Mouse (Mus musculus): ENCODE results near the gene Atg4c.
A peak's percentile ranks its signal among the peaks of the same experiment; 100 is the strongest.

Gene Atg4c

DNA sequence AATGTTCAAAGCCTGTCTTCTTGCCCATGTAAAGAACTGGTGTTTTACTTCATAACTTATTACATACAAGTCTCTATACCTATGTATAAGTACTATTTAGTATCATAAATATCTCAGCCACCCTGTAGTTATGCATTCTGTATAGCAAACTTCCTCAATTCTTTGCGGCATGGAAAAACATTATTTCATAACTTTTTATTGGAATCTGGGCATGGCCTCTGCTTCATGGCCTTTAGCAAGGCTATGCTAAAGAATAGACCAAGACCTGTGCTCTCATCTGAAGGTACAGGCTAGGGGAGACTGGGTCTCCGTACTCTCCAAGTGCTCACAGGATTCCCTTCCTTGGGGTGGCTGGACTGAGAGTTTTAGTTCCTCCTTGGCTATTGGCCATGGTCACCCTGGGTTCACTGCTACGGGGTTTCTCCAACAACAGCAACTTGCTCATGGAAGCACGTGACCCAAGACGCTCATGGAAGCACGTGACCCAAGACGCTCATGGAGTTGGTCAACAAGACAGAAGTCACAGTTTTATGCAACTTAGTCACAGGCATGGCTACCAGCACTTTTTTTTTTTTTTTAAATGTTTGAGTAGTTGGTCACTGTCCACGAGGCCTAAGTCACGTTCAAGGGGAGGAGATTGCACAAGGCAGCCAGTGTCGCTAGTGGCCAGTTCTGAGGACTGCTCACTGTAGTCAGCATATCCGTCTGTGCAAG lies 7.2 kb upstream of the Atg4c start:
- DNase-seq, result no peak

DNA sequence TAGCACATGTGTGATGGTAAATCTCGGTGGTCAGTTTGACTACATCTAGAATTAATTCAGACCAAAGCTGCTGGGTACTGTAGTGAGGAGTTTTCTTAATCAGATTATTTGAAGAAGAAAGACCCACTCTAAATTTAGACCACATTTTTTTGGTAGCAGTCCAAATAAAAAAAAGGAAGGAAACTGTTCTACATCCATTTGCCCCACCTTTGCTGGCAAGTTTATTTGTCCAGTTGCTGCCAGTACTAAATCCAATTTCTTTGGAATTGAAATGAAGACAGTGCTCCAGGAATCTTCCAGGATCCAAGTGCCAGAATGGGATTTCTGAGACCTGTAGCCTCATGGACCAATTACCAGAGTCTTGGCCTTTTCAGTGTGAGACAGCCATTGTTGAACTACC lies 1.1 kb upstream of the Atg4c start:
- no peak for DNase-seq

DNA sequence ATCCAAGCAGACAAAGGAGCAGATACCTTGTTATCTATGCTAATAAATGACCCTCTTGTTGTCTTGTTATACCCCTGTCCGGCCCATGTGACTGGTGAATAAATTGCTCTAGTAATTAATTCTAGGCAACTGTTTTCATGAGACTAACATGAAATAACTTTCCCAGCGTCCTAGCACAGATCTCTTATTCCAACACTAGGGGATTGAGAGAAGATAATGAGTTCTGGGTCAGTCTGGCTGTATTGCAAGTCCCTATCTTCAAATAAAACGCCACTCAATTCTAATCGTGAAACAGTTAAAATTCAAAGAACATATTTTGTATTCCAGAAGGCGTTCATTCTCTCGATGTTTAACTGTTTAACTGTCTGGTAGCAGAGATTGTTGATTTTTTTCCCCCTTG lies 520 bp upstream of the Atg4c start:
- DNase-seq, result no peak

DNA sequence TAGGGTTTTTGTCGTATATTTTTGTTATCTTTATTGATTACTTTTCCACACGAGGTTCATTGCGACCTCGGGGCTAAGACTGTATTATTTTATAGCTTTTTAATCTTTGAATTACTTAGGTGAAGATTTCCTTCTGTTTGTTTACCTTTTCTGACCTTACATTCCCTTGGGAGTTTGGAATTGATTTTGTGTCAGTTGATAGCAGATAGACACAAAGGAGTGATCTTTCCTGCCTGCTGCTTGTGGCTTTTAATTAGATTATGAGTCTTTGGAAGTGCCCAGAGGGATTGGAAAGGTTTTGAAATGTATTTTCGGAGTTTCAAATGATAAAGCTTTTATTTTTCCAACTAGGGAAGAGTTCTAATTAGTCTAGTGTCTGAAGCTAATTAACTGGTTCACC lies 1.1 kb downstream of the Atg4c start:
- DNase-seq, result no peak

DNA sequence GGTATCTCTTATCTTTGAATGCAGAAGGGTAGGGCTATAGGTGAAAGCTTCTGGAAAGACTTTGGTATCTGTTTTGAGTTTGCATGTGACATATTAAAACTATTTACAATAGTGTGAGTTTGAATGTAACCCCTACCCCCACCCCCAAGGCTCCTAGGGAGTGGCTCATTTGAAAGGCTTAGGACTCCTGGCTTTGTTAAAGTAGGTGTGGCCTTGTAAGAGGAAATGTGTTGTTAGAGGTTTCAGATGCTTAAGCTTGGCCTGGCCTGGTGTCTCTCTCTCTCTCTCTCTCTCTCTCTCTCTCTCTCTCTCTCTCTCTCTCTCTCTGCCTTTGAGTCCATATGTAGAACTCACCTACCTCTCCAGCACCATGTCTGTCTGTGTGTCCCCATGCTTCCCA lies 5.0 kb downstream of the Atg4c start:
- no peak for DNase-seq

DNA sequence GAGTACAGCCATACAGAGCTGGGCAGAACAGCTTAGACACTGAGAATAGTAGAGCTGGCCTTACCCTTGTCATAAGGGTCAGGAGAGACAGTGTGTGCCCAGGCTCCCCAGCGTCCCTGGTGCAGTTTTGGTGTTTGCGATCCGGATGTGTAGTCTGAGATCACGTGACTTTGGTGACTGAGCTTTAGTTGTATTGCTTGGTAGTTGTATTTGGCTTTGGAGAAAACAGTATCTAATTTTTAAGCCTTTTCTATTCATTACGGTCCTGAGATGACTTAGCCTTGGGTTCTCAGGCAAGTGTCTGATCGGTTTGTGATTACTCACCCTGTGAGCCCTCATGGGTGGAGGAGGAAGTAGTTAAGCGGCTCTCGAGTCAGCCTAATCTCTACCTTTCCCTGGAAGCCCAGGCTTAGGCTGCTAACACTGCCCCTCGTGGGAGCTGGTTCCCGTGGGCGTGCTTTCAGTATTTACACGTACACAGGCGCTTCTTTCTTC lies 6.1 kb downstream of the Atg4c start:
- no peak for DNase-seq

DNA sequence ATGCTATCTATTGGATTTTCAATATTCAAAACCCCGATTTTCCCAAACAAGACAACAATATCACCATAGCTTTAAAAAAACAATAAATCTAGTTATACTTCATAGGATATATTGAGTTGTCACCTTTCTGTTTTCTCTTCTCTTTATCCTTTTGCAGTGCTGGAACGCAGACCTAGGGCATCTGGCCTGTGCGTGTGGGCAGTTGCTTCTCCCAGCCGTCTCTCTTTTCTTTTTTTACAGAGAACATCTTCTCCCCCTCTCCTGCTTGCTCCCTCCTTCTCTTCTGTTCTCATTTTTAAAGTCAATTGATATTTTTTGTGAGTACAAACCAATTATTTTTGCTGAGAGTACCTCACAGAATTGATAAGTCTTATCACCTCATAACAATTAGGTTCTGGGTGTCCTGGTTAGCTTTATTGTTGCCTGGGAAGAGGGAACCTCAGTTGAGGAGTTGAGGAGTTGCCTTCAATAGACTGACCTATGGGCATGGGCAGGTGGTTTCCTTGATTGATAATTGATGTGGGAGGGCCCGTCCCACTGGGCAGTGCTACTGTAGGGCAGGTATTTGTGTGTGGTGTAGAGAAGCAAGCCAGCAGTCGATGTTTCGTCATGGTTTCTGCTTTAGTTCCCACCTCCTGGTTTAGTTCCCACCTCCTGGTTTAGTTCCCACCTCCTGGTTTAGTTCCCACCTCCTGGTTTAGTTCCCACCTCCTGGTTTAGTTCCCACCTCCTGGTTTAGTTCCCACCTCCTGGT lies 6.8 kb downstream of the Atg4c start:
- no peak for DNase-seq

DNA sequence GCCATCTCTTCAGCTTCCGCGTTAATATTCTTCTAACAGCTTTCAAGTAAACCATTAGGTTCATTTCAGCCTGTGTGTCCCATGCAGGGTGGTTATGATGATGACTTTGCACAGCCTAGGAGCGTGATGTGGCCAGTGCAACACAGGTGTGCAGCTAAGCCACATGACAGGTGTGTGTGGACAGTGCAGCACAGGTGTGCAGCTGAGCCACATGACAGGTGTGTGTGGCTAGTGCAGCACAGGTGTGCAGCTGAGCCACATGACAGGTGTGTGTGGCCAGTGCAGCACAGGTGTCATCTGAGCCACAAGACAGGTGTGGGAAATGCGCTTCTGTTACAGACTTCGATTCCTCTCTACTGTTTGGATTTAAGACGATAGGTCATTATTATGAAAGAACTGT lies 12.0 kb downstream of the Atg4c start:
- DNase-seq, result no peak

DNA sequence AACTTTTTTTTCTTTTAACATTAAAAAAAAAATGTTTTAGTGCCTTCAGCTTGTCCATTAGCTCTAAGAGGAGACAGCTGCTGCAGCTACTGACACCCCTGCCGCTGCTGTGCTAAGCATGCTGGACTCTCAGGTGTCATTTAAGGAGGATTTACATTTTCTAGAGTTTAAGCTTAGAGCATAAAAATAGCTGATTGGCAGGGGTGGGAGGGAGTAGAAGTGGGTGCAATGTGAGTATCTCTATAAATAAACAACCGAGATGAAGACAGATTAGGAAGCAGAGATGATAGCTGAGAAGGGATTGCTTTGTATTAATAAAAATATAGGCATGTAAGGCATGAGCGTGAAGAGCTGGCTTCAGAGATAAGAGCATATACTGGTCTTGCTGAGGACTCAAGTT lies 12.6 kb downstream of the Atg4c start:
- no peak for DNase-seq

DNA sequence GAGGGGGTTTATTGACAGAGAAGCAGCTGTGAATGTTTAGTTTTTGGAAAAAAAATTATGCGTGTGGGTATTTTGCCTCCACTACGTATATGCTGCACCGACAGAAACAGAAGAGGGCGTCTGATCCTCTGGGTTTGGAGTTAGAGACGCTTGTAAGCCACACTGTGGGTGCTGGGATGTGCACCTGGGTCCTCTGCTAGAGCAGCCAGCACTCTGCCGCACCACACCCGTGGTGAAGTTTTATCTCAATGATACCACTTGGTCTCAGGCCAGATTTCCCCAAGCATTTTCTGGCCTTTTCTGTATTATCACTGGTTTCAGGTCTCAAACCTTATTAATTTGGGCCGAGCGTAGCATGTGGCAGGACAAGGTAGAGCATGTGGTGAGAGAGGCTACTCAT lies 16.4 kb downstream of the Atg4c start:
- no peak for DNase-seq

DNA sequence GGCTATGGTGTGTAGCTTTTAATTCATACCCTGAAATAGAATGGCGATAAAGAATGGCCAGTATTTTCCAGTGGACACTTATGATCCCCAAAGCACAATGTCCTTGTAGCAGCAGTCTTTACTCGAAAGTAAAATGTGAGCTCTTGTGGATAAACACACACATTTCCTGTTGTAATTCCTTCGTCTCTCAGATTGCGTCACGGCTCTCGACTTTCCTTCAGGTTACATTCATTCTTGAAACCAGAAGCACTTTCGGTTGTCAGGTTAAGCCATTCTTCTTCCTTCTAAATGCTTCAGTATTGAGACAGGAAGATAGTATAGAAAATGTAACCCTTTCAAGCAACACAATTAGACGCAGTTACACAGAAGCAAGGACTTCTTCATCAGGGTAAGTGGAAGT lies 17.9 kb downstream of the Atg4c start:
- no peak for DNase-seq

DNA sequence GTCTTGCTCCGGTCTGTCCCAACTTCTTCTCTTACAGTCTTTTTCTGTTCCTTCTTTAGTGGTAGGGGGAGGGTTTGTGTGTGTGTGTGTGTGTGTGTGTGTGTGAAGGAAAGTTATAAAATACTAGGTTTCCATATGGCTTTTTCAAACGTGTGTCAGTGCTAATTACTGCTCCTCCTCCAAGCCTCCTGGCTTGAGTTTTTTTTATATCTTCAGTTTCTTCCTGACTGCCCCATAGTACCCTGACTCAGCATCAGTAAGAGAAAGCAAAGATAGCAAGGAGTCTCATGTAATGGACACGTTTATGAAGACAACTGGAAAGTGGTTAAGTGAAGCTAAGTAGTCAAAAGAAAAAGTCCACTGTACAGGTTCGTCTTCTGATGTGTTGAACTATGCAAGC lies 19.4 kb downstream of the Atg4c start:
- DNase-seq, result no peak

DNA sequence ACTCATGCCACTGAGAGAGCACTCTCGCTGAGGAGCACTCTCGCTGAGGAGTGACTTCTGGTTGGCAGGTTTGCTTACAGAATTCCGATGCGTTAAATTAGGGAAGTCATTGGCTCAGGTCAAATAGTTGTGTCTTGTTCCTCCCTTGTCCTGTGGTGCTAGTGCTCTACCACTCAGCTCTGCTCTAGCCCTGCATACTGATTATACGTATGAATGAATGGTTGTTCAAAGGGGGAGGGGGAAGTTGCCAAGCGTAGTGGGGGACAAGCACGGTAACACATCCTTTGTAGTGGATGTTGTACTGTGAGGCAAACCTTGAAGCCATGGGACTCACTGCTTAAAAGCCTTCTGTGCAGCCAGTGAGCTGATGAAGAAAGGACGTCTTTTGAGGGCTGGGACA lies 28.5 kb downstream of the Atg4c start:
- no peak for DNase-seq

DNA sequence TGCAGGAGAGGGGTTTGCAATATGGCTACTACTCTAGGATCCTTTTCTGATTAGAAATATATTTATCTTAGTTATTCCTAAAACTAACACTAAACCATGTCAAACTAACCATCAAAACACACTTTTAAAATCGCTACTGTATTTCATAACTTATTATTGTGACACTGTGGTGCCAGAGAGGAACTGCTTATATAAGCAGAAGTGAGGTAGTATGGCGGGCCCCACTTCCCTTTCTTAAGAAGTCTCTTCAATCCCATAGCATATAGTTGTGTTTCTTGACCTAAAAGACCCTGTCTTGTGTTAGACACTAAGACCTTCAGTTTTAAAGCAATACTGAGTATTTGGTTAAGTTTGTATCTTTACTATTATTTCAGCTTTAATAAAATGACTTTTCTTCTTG lies 31.1 kb downstream of the Atg4c start:
- DNase-seq, result no peak

DNA sequence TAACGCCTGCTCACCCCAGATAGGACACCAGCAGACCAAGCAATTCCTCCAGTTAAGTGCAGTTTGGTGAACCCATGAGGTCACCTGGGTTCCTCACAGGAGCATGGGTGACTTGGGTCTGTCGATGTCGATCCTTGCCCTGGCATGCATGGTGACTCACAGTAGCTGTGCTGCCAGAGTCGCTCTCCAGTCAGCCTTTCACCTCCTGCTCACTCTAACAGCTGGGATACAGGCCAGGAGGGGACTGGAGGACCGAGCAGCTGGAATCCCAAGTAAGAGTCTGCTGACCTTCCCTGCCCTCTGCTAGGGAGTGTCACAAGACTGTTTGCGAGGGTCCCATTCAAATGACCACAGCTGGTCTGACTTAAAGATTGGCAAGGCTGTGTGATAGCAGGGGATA lies 33.5 kb downstream of the Atg4c start:
- no peak for DNase-seq

DNA sequence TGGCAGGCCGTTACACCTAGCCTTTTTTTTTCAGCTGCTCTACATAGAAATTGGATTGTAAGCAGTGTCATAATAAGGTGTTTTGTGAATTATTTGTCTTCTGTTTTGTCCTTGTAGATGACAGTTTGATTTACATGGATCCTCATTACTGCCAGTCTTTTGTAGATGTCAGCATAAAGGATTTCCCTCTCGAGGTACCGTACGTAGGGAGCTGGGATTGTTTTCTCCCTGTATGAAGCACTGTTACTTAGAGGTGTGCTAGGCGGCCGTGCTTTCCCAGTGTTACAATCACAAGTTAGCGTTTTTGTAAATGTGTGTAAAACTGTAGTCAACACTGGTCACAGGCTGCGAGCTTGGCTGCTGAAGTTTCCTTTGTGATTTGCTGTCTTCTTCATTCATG lies 35.6 kb downstream of the Atg4c start:
- DNase-seq, result no peak

DNA sequence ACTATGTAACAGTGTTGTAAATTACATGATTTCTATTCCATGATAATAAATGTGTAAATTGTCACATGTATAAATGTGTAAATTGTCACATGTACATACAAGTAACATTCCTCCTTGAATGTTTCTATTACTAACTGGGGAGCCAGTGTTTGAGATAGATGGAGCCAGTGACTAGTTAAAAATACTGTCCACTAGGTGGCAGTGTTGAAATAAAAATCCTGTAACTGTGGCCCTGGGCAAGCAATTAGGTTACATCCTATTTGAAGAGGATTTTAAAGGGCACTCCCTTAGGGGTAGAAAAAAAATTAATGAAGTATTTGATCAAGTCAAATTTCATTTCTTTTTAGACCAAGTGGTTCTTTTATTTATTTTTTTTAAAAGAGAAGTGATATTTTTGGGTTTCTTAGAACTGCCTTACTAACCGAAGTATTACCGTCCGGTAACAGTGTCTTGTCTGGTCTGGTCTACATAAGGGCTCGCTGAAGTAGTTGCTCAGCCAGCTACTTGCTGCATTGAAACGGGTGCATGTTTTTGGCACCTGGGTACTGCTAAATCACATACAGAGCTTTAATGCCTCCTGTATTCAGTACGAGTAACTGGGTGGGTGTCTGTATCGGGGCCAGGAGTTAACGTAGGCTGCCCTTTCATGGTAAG lies 41.6 kb downstream of the Atg4c start:
- DNase-seq, result peak; percentile 16

DNA sequence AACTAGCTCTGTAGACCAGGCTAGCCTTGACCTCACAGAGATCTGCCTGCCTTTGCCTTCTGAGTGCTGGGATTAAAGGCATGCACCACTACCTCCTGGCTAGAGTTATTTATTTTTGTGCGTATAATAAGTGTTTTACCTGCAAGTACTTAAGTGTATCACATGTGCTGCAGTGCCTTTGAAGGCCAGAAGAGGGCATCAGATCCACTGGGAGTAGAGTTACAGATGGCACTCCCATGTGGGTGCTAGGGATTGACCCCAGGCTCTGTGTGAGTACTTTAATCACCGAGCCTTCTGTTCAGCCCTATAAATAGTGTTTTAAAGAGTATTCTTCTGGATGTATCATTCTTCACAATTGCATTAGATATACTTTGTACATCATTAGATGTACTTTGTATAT lies 44.6 kb downstream of the Atg4c start:
- DNase-seq, result no peak

DNA sequence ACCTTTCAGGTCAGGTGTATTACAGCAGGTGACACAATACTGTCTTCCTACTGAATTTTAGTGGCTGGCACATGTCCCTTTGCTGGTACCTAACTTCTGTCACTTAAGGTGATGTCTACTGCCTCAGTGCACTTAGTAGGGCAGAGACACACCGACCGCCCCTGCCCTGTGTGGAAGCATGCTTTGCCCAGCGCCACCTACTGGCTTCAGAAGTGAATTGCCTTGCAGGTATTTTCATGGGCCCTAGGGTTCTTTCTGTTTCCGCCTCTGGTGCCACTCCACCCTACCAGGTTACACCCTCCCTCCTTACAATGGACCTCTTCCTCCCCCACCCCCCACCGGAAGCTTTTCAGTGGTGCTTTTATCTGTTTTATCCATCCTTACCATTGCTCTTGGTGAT lies 47.9 kb downstream of the Atg4c start:
- DNase-seq, result no peak

DNA sequence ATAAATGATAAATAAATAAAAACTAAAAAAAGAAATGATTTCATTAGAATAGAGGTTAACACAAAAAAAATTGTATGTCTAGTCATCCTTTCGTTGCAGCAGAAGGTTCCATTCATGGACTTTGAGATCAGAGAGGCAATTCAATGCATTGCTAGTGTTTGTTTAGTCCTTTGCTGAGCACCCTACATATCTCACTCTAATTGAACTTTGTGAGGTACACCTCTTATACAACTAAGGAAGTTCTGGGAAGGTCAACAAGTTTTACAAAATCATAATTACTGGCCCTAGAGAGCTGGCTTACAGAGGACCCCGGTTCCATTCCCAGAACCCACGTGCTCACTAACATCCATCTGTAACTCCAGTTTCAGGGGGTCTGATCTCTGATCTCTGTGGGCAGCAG lies 55.6 kb downstream of the Atg4c start:
- DNase-seq, result no peak

DNA sequence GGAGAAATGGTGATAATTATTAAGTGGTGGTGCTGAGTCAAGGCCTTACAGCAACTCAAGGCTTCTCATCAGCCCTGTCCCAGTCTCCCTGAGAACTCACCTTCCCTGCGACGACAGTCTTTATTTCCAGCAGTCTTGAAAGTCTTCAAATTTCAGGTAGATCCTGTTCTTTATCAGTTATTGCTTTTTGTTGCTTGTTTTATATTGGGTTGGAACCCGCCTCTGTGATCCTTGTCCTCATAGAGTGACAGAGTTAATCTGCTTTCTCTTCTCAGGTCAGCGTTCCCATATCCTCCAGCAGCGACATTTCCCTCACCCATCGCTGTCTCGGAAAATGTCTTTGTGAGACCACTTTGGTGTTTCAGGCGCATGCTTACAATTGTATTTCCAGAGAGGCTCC lies 56.1 kb downstream of the Atg4c start:
- DNase-seq, result no peak

DNA sequence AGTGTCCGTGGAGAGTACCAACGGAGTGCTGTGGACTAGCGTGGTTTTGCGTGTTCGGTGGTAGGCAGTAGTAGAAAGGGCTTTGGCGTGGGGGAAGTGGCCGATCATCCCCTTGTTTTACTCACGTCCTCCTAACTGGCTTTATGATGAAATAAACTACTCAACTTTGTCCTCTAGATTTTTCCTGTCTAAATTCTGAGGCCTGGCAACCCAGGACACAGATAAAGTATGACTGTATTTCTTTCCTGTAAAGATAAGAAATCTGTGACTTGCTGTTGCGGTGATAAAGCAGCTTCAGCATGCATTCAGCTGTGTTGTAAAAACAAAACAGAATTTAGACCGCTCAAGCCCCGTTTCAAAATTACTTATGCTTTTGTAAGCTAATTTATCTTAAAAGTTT lies 59.2 kb downstream of the Atg4c start:
- no peak for DNase-seq

DNA sequence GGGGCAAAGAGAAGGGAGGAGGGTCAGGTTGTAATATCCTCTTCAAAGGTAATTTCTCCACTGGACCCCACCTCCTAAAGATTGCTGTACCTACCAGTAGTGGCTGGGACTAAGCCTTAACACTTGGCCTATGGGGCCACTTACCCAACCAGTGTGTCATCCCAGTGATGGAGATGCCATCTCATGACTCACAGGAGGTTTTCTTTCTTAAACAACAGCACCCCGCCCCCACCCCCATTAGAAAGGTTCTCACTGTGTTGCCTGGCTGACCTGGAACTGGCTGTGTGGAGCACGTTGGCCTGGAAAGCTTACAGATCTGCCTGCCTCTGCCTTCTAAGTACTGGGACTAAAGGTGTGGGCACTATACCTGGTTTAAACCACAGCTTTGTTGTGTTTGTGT lies 69.5 kb downstream of the Atg4c start:
- DNase-seq, result no peak

DNA sequence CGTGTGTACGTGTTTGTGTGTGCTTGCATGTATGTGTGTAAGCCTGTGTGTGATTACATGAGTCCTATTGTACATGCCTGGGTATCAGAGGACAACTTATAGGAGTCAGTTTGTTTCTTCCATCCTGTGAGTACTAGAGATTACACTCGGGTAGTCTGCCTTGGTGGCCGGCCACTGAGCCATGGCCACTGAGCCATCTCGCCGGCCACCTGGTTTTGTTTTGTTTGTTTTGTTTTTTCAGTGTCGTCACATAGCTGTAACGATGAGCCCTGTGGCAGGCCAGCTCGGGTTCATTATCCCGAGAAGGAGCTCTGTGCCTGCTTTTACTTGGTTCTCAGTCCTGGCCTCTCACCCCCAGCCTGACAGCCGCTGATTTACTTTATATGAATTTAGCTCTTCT lies 69.9 kb downstream of the Atg4c start:
- DNase-seq, result no peak

All from kidney, postnatal 10 days (tissue).